Mouse (Mus musculus): ENCODE measurements around the gene Lamb3. TPM values are rescaled to one million over a fixed set of nuclear protein-coding genes. Genes with fewer than 3 reads are reported as not detected.
A peak's percentile ranks its signal among the peaks of the same experiment; 100 is the strongest.
"Not testable (repeated sequence)": the region's sequence is repeated elsewhere in the genome, so short reads cannot be mapped to it uniquely, and the experiment has no call there.

Gene Lamb3
- polyA plus RNA-seq, 1 experiment from 2014 or later: 0.27 TPM

DNA sequence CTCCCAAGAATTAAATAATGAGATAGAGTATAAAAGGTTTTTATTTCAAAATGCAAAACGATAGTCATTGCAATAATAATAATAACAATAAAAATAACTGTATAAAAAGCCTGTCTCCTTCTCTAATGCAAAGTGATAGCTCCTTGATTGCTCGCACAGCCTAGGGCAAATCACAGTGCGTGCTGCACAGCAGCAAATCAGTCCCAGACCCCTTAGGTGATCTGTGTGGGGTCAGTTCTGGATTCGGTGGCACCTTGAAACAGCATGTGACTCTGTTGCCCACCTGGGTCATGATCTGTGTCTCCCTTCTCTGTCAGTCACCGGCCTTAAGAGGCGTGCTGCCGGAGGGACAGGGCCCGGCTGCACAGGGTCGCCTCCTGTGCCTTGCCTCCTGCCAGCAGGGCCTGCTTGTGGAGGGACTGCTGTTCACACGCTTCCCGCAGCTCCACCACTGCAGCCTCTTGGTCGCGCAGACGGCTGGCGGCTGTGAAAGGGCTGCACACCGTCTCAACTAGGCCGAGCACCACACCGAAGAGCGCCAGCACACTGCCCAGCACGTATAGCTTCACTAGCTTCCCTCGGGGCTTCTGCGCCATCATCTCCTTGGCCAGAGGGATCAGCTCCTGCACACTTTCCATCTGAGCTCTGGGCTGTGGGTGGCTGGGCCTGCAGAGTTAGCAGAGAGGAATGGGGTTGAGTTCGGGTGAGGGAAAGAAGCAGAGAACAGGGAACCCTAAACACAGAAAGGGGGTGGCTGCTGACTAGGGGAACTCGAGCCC is 64.8 kb downstream of the Lamb3 start:
- 8% methylated on average over 24 of the region's 24 CpGs for WGBS
- peak; percentile 68 for ATAC-seq (ENCODE audit: low FRiP score, low read depth)
- H3K9ac ChIP-seq (replicated peaks): peak overlapping the region; percentile 55

DNA sequence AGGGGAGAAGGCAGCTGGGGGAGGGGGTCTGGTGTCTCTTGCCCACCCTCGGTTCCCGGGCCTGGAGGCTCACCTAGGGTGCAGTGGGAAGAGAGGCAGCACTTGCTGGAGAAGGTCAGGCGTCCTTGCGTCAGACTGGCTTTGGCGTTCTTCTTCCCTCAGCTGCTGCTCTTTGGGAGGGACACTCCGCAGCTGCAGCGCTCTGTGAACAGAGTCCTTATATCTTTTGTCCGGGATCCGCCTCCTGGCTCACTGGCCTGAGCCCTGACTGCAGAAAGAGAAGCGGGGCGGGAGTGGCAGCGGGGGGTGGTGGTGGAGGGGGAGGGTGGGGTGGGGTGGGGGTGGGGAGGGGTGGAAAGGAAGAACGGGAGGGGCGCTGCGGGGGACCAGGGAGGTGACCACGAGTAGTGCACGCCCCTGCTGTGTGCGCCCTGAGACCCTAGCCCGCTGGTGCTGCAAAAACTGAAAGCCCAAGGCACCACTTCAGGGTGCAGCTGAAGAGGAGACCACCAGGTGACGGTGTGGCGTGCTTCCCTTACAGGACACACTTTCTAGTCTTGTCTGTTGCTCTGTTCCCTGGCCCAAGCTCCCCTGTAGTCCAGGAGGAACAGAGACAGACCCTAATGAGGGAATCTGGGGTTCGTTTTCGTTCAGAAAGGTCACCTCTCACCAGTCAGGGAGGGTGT is 65.6 kb downstream of the Lamb3 start, which contains the start of gene G0s2:
TSS of gene G0s2 (minus strand) at position 302 of the 686 bp plus-strand sequence.
- 0% methylated on average over 23 of the region's 23 CpGs for WGBS
- H3K9me3 ChIP-seq: no peaks in the 10 kb centered on the region

More for the DNA sequence above, 64.8 kb downstream of the Lamb3 start:
- Histone ChIP-seq H3K4me3 (peak overlapping the region; percentile 42), H3K36me3 (no peaks in the 10 kb centered on the region), H3K4me1 (peaks cover 13% of the 10 kb centered on the region), H3K27me3 (no peaks in the 10 kb centered on the region), H3K27ac (replicated peaks) (peak overlapping the region; percentile 79), H3K4me2 (replicated peaks) (peak overlapping the region; percentile 67), H3K9me3 (no peaks in the 10 kb centered on the region)

GRCm38 (mm10) chr1:193274407-193275071 is 67.0 kb downstream of the Lamb3 start:
- H3K36me3 ChIP-seq: no peaks in the 10 kb centered on the region
- 84% methylated on average over 8 of the region's 8 CpGs for WGBS
- no peaks in the 10 kb centered on the region for H3K27me3 ChIP-seq
- no peak overlapping the region for H3K27ac ChIP-seq (replicated peaks)
- H3K4me1 ChIP-seq: peaks cover 13% of the 10 kb centered on the region
- H3K9me3 ChIP-seq: no peaks in the 10 kb centered on the region
- H3K4me2 ChIP-seq (replicated peaks): no peak overlapping the region
- no peak overlapping the region for H3K9ac ChIP-seq (replicated peaks)
- no peak for ATAC-seq (ENCODE audit: low FRiP score, low read depth)
- no peak overlapping the region for H3K4me3 ChIP-seq

More for the DNA sequence above, 65.6 kb downstream of the Lamb3 start, which contains the start of gene G0s2:
- H3K9ac ChIP-seq (replicated peaks): peak within 1 kb of the TSS; percentile 55
- peaks cover 13% of the 10 kb centered on the region for H3K4me1 ChIP-seq
- H3K4me2 ChIP-seq (replicated peaks): peak within 1 kb of the TSS; percentile 67
- peak within 1 kb of the TSS; percentile 79 for H3K27ac ChIP-seq (replicated peaks)
- no peaks in the 10 kb centered on the region for H3K27me3 ChIP-seq
- no peaks in the 10 kb centered on the region for H3K36me3 ChIP-seq
- peak within 1 kb of the TSS; percentile 42 for H3K4me3 ChIP-seq
- ATAC-seq (ENCODE audit: low FRiP score, low read depth): peak; percentile 83

- H3K9ac ChIP-seq (replicated peaks): no peak overlapping the region
- no peaks in the 10 kb centered on the region for H3K4me1 ChIP-seq
- no peak for ATAC-seq (ENCODE audit: low FRiP score, low read depth)
- H3K4me3 ChIP-seq: no peak overlapping the region
- H3K36me3 ChIP-seq: no peaks in the 10 kb centered on the region
- H3K9me3 ChIP-seq: no peaks in the 10 kb centered on the region
- WGBS: 36% methylated on average over 6 of the region's 6 CpGs
- H3K27me3 ChIP-seq: no peaks in the 10 kb centered on the region
- H3K4me2 ChIP-seq (replicated peaks): no peak overlapping the region
- H3K27ac ChIP-seq (replicated peaks): no peak overlapping the region
These were observed 71.0 kb downstream of the Lamb3 start for GRCm38 (mm10) chr1:193278414-193279045.

GRCm38 (mm10) chr1:193279492-193279891 is 72.0 kb downstream of the Lamb3 start:
- Histone ChIP-seq H3K4me3 (no peak overlapping the region), H3K4me1 (no peaks in the 10 kb centered on the region), H3K4me2 (replicated peaks) (no peak overlapping the region), H3K9ac (replicated peaks) (no peak overlapping the region), H3K36me3 (no peaks in the 10 kb centered on the region), H3K27me3 (no peaks in the 10 kb centered on the region), H3K9me3 (no peaks in the 10 kb centered on the region), H3K27ac (replicated peaks) (no peak overlapping the region)
- 89% methylated on average over 4 of the region's 4 CpGs for WGBS
- no peak for ATAC-seq (ENCODE audit: low FRiP score, low read depth)

DNA sequence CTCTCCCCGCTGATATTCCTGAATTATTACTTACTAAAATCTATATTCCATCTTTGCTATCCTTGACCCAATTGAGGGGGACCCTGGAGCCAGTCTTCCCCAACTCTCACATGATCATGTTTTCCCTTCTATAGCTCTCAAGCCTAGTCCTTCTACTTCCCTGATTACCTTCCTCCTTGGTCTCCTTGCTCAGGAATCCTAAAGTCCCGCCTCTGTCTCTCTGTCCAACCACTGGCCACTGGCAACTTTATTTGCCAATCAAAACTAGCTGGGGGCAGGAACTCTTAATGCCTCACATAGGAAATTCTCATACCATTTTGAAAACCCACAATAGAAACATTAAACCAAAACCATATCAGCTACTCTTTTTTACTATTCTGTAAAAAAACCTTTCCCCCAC is 73.8 kb downstream of the Lamb3 start:
- H3K9me3 ChIP-seq: no peaks in the 10 kb centered on the region
- H3K36me3 ChIP-seq: no peaks in the 10 kb centered on the region
- H3K27ac ChIP-seq (replicated peaks): no peak overlapping the region
- no peaks in the 10 kb centered on the region for H3K4me1 ChIP-seq
- H3K9ac ChIP-seq (replicated peaks): no peak overlapping the region
- ATAC-seq (ENCODE audit: low FRiP score, low read depth): no peak
- H3K4me3 ChIP-seq: no peak overlapping the region
- 100% methylated on average over 2 of the region's 2 CpGs for WGBS
- H3K27me3 ChIP-seq: no peaks in the 10 kb centered on the region
- no peak overlapping the region for H3K4me2 ChIP-seq (replicated peaks)

- Histone ChIP-seq H3K36me3 (no peaks in the 10 kb centered on the region), H3K4me1 (no peaks in the 10 kb centered on the region), H3K9me3 (no peaks in the 10 kb centered on the region), H3K4me3 (no peak overlapping the region), H3K27ac (replicated peaks) (no peak overlapping the region), H3K9ac (replicated peaks) (no peak overlapping the region), H3K27me3 (no peaks in the 10 kb centered on the region), H3K4me2 (replicated peaks) (no peak overlapping the region)
- 84% methylated on average over 7 of the region's 7 CpGs for WGBS
- no peak for ATAC-seq (ENCODE audit: low FRiP score, low read depth)
These were observed 76.8 kb downstream of the Lamb3 start for GRCm38 (mm10) chr1:193284228-193284779.

- H3K27me3 ChIP-seq; H3K4me1 ChIP-seq; H3K4me2 ChIP-seq (replicated peaks); H3K9me3 ChIP-seq; H3K4me3 ChIP-seq; H3K9ac ChIP-seq (replicated peaks); H3K36me3 ChIP-seq; ATAC-seq (ENCODE audit: low FRiP score, low read depth); H3K27ac ChIP-seq (replicated peaks): not testable (repeated sequence)
- 89% methylated on average over 3 of the region's 3 CpGs for WGBS
These were observed 78.3 kb downstream of the Lamb3 start for GRCm38 (mm10) chr1:193285766-193286325.

- ATAC-seq (ENCODE audit: low FRiP score, low read depth): no peak
- WGBS: 89% methylated on average over 2 of the region's 2 CpGs
- no peak overlapping the region for H3K27ac ChIP-seq (replicated peaks)
These were observed 80.1 kb downstream of the Lamb3 start for GRCm38 (mm10) chr1:193287578-193287977.

GRCm38 (mm10) chr1:193289076-193289475 is 81.6 kb downstream of the Lamb3 start:
- no peak overlapping the region for H3K4me2 ChIP-seq (replicated peaks)
- no peak overlapping the region for H3K27ac ChIP-seq (replicated peaks)
- no peak for ATAC-seq (ENCODE audit: low FRiP score, low read depth)
- H3K36me3 ChIP-seq: no peaks in the 10 kb centered on the region
- H3K4me1 ChIP-seq: no peaks in the 10 kb centered on the region
- H3K9ac ChIP-seq (replicated peaks): no peak overlapping the region
- H3K27me3 ChIP-seq: no peaks in the 10 kb centered on the region
- no peaks in the 10 kb centered on the region for H3K9me3 ChIP-seq
- 91% methylated on average over 3 of the region's 3 CpGs for WGBS
- no peak overlapping the region for H3K4me3 ChIP-seq

More at GRCm38 (mm10) chr1:193287578-193287977, 80.1 kb downstream of the Lamb3 start:
- H3K9me3 ChIP-seq: no peaks in the 10 kb centered on the region
- no peak overlapping the region for H3K9ac ChIP-seq (replicated peaks)
- H3K36me3 ChIP-seq: no peaks in the 10 kb centered on the region
- no peak overlapping the region for H3K4me3 ChIP-seq
- no peaks in the 10 kb centered on the region for H3K4me1 ChIP-seq
- H3K27me3 ChIP-seq: no peaks in the 10 kb centered on the region
- H3K4me2 ChIP-seq (replicated peaks): no peak overlapping the region

DNA sequence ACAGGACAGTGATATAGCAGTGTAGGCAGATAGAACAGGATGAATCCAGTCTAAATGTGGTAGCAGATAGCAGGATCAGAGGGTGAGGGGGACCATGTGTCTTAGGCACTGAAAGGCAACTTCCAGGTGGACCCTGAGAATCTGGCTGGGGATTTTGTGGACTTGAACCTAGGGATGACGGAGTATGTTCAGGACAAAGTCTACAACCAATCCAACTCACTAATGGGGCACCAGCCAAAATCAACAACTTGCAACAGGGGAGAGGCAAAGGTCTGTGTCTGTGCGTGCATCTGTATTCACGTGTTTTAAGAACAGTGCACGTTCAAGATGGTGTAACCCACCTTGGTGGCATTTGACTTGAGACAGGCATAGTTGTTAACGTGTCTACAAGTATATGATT is 82.4 kb downstream of the Lamb3 start:
- WGBS: 94% methylated on average over 5 of the region's 5 CpGs
- Histone ChIP-seq H3K27me3 (no peaks in the 10 kb centered on the region), H3K27ac (replicated peaks) (no peak overlapping the region), H3K4me3 (no peak overlapping the region), H3K36me3 (no peaks in the 10 kb centered on the region), H3K9ac (replicated peaks) (no peak overlapping the region), H3K4me1 (no peaks in the 10 kb centered on the region), H3K4me2 (replicated peaks) (no peak overlapping the region), H3K9me3 (no peaks in the 10 kb centered on the region)
- ATAC-seq (ENCODE audit: low FRiP score, low read depth): no peak
